Mouse (Mus musculus) heart, postnatal 0 days (tissue): ENCODE results near the gene Crocc.

Source experiments
- CTCF ChIP-seq: IDR thresholded peaks from 2 replicates; pipeline ENCODE4 v1.5.1; 2016; ENCODE audit warnings: antibody characterized with exemption, control low read depth, low read depth
- EP300 ChIP-seq: IDR thresholded peaks from 2 replicates; pipeline ENCODE4 v1.6.1; 2016; ENCODE audit warnings: antibody characterized with exemption, low read depth

GRCm38 (mm10) chr4:141041117-141041516 lies 19.2 kb downstream of the Crocc start:
- no peak for TF ChIP-seq CTCF
- no peak for TF ChIP-seq EP300
